Mouse (Mus musculus) myocyte (in vitro differentiated cells): ENCODE results near the gene Tdg. TPM values are rescaled to one million over a fixed set of nuclear protein-coding genes. Genes with fewer than 3 reads are reported as not detected.

Experiments used
- H3K27me3 ChIP-seq: one replicate; pipeline ENCODE4 v1.6.1; 2011; ENCODE audit not compliant: control insufficient read depth, insufficient read depth, insufficient read length
- H3K36me3 ChIP-seq: one replicate; pipeline ENCODE4 v1.6.1; 2011; ENCODE audit not compliant: control insufficient read depth, insufficient read depth
- H3K4me2 ChIP-seq: one replicate; pipeline ENCODE4 v1.6.1; 2011; ENCODE audit warnings: low read depth, control low read depth
- H3K4me3 ChIP-seq: one replicate; pipeline ENCODE4 v1.5.1; 2011; ENCODE audit warnings: mild to moderate bottlenecking, control low read depth, moderate library complexity
- H3K79me2 ChIP-seq: one replicate; pipeline ENCODE4 v1.6.1; 2011; ENCODE audit not compliant: control insufficient read depth, insufficient read depth
- H3ac ChIP-seq: one replicate; pipeline ENCODE4 v1.6.1; 2011; ENCODE audit not compliant: control insufficient read depth, insufficient read length
- CEBPB ChIP-seq: IDR thresholded peaks from 2 replicates; pipeline ENCODE4 v1.6.1; 2011; ENCODE audit warnings: mild to moderate bottlenecking, moderate library complexity; ENCODE audit not compliant: poor library complexity, insufficient read depth, severe bottlenecking
- E2F4 ChIP-seq: IDR thresholded peaks from one replicate; pipeline ENCODE4 v1.6.1; 2011; ENCODE audit warnings: mild to moderate bottlenecking, control low read depth, moderate library complexity; ENCODE audit not compliant: insufficient read depth
- MAX ChIP-seq: IDR thresholded peaks from one replicate; pipeline ENCODE4 v1.6.1; 2011; ENCODE audit warnings: low read depth, mild to moderate bottlenecking, control low read depth
- MYOD1 ChIP-seq, 3 experiments: IDR thresholded peaks; one replicate each; pipeline ENCODE4 v1.6.1; 2011; ENCODE audit warnings: control low read depth in 2 of 3, low read depth in 2 of 3, mild to moderate bottlenecking in 2 of 3, moderate library complexity in 1 of 3; ENCODE audit not compliant: insufficient read length in 2 of 3, control insufficient read depth in 1 of 3
- MYOG ChIP-seq, 3 experiments: IDR thresholded peaks; one replicate each; pipeline ENCODE4 v1.6.1; 2011; ENCODE audit warnings: control low read depth in 2 of 3, low read depth in 2 of 3, mild to moderate bottlenecking in 2 of 3; ENCODE audit not compliant: insufficient read length in 2 of 3, control insufficient read depth in 1 of 3, insufficient read depth in 1 of 3
- POLR2A ChIP-seq: IDR thresholded peaks from one replicate; pipeline ENCODE4 v1.6.1; 2011; ENCODE audit warnings: low read depth, mild to moderate bottlenecking, control low read depth, moderate library complexity; ENCODE audit not compliant: insufficient read length
- POLR2AphosphoS2 ChIP-seq: IDR thresholded peaks from one replicate; pipeline ENCODE4 v1.6.1; 2011; ENCODE audit warnings: low read depth, control low read depth; ENCODE audit not compliant: insufficient read length
- REST ChIP-seq: IDR thresholded peaks from one replicate; pipeline ENCODE4 v1.6.1; 2011; ENCODE audit warnings: mild to moderate bottlenecking, control low read depth, moderate library complexity; ENCODE audit not compliant: insufficient read depth, insufficient read length
- SRF ChIP-seq: IDR thresholded peaks from one replicate; pipeline ENCODE4 v1.6.1; 2011; ENCODE audit warnings: low read depth; ENCODE audit not compliant: control insufficient read depth, insufficient read length
- TCF12 ChIP-seq: IDR thresholded peaks from one replicate; pipeline ENCODE4 v1.6.1; 2011; ENCODE audit warnings: mild to moderate bottlenecking, control low read depth; ENCODE audit not compliant: poor library complexity, insufficient read depth, severe bottlenecking
- TCF3 ChIP-seq: IDR thresholded peaks from one replicate; pipeline ENCODE4 v1.6.1; 2011; ENCODE audit warnings: low read depth, control low read depth; ENCODE audit not compliant: insufficient read length
- USF1 ChIP-seq: IDR thresholded peaks from one replicate; pipeline ENCODE4 v1.6.1; 2011; ENCODE audit warnings: low read depth, mild to moderate bottlenecking, control low read depth, moderate library complexity
- polyA plus RNA-seq: library from polyadenylated mRNA; unstranded; fragments of >200 nt; fragmentation: generic; extraction: Trizol; gene quantifications from one replicate; pipeline ENCODE4 v1.2.1, GENCODE M21; 2012; ENCODE audit warnings: missing spikeins

The Tdg gene
- polyA plus RNA-seq, 1 experiment: 18.2 TPM

DNA sequence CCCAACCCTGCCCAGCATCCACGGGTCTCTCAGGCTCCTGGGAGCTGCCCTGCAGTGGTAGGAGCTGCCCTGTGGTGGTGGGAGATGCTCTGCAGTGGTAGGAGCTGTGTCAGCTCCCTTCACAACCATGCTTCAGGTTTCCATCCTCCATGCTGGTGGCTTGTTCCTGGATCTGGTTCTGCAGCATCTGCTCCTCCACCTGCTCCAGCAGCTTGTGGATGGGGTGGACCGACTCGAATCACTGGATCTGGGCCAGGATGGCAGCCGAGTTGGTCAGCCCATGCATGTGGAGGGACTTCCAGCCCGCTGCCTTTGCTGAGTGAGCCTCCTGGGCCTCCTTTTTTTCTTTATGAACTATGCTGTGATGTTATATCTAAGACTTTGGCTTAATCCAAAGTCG, 47.3 kb downstream of the Tdg start:
- Histone ChIP-seq H3K4me3 (no peak overlapping the region), H3K36me3 (no peaks in the 10 kb centered on the region), H3K79me2 (no peaks in the 10 kb centered on the region), H3K27me3 (no peaks in the 10 kb centered on the region), H3ac (no peak overlapping the region), H3K4me2 (no peak overlapping the region)
- TF ChIP-seq CEBPB (no peak), E2F4 (no peak), SRF (no peak), REST (no peak), TCF3 (no peak), MAX (no peak), MYOG (IDR thresholded peaks at IDR 0.05; ENCODE audit: control insufficient read depth in 1 of 3, insufficient read depth in 1 of 3, insufficient read length in 2 of 3, low read depth in 2 of 3) (no peak), USF1 (no peak), TCF12 (no peak), MYOD1 (IDR thresholded peaks at IDR 0.05; ENCODE audit: control insufficient read depth in 1 of 3, insufficient read length in 2 of 3, low read depth in 2 of 3) (no peak), POLR2AphosphoS2 (no peak), POLR2A (no peak)

DNA sequence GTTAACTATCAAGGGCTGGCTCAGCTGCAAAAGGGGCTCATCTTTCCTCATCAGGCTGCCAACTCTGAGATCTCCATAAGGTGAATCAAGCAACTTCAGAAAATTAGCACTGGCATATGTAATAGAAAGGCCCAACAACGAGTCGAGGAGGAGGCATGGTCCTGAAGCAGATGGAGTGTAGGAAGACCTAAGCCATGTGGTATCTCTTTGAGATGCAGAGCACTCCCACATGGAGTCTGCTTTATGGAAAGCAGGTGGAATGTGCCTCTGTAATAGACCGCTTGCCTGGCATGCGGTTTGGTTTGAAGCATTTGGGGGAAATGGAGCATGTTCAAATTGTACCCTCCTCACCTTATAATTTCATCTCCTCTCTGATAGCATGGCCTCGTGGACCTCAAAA, 51.1 kb downstream of the Tdg start:
- H3K27me3 ChIP-seq: no peaks in the 10 kb centered on the region
- no peak overlapping the region for H3K4me3 ChIP-seq
- no peak for TF ChIP-seq USF1
- no peak for TF ChIP-seq MYOG (IDR thresholded peaks at IDR 0.05; ENCODE audit: control insufficient read depth in 1 of 3, insufficient read depth in 1 of 3, insufficient read length in 2 of 3, low read depth in 2 of 3)
- no peak for TF ChIP-seq POLR2A
- no peak for TF ChIP-seq E2F4
- TF ChIP-seq REST: no peak
- TF ChIP-seq POLR2AphosphoS2: no peak
- no peak for TF ChIP-seq CEBPB
- no peak for TF ChIP-seq TCF12
- TF ChIP-seq TCF3: no peak
- no peak for TF ChIP-seq SRF
- TF ChIP-seq MYOD1 (IDR thresholded peaks at IDR 0.05; ENCODE audit: control insufficient read depth in 1 of 3, insufficient read length in 2 of 3, low read depth in 2 of 3): no peak
- TF ChIP-seq MAX: no peak
- no peak overlapping the region for H3ac ChIP-seq
- H3K36me3 ChIP-seq: no peaks in the 10 kb centered on the region
- no peak overlapping the region for H3K4me2 ChIP-seq
- no peaks in the 10 kb centered on the region for H3K79me2 ChIP-seq

DNA sequence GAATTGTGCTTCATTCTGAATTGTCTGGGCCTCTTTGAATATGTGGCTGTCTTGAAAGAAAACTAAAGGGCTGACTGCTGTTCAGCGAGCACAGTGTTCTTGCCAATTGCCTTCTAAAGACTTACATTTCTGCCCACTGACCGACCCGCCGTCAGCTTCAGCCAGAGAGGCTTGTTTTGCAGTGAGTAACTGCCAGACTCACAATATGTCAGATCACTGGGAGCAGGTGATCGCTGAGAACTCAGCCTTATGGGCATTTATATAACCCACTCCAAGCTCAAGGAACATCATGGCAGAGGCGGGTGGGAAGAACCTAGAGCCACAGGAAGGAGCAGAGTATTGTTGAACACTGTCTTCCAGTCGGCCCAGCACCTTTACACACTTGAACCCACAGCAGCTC, 52.0 kb downstream of the Tdg start:
- Histone ChIP-seq H3ac (no peak overlapping the region), H3K4me3 (no peak overlapping the region)
- TF ChIP-seq TCF12: no peak
- TF ChIP-seq MAX: no peak

DNA sequence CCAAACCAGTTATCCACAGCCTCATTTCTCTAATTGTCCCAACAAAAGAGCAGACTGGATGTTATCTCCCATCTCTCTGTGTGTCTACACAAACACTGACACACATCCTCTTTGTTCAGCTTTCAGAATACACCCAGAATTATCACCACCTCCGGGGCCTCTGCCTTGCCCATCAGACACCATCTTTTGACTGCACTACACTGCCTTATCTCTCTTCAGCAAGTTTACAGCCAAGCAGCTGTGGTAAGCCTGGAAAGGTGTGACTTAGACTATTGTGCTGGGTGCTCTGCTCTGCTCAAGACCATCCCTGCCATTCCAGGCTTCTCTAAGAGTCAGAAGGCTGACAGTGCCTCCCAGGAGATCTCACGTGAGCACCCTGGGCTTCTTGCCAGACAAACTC, 55.8 kb downstream of the Tdg start:
- H3K79me2 ChIP-seq: no peaks in the 10 kb centered on the region
- no peaks in the 10 kb centered on the region for H3K27me3 ChIP-seq
- no peak overlapping the region for H3ac ChIP-seq
- H3K4me2 ChIP-seq: no peak overlapping the region
- no peak for TF ChIP-seq MAX
- no peak for TF ChIP-seq POLR2A
- no peak overlapping the region for H3K4me3 ChIP-seq
- no peaks in the 10 kb centered on the region for H3K36me3 ChIP-seq

More for the DNA sequence above, 52.0 kb downstream of the Tdg start:
- Histone ChIP-seq H3K36me3 (no peaks in the 10 kb centered on the region), H3K79me2 (no peaks in the 10 kb centered on the region), H3K4me2 (no peak overlapping the region), H3K27me3 (no peaks in the 10 kb centered on the region)

DNA sequence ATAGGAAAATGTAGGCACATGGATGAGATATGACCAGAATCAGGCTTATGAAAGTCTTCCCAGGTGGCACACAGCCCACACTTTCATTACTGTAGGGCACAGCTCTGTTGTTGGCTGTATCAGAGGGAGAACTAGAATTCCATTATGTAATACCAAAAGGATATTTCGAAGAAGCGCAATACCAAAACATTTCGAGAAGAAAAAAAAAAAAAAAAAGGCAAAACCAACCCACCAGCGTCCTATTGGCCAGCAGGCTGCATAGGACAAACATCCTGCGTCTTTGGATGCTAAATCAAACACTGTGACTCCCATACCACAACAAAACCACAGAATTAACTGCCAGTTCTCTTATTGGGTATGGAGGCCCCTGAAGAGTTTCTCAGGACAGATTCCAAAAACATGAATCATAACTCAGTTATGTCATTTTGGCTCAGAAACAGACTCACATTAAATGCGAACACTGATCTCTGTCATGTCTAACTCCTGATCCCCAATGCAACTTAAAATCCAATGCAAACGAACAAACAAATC, 60.1 kb downstream of the Tdg start:
- Histone ChIP-seq H3K4me3 (peak overlapping the region; percentile 2), H3K4me2 (peak overlapping the region; percentile 98), H3K27me3 (no peaks in the 10 kb centered on the region), H3K36me3 (no peaks in the 10 kb centered on the region), H3K79me2 (no peaks in the 10 kb centered on the region), H3ac (no peak overlapping the region)
- TF ChIP-seq MYOG (IDR thresholded peaks at IDR 0.05; ENCODE audit: control insufficient read depth in 1 of 3, insufficient read depth in 1 of 3, insufficient read length in 2 of 3, low read depth in 2 of 3): no peak
- no peak for TF ChIP-seq CEBPB
- no peak for TF ChIP-seq POLR2AphosphoS2
- TF ChIP-seq E2F4: no peak

DNA sequence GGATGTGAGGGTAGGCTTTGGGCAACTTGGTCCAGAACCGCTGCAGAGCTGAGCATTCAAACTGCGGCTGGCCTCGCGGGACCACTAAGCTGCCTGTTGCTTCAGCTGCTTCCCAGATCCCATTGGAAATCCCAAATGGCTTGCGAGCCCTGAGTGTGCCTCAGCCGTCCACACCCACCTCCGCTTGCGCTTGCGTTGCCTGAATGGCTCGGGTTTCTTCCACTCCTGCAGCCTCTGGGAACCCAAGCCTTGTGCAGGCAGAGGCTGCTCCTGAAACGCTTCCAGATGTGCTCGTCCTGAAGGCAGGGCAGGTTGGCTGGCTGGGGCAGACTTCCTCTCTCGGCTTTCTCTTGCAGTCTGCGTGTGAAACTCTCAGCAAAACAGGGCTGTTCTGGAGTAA, 60.9 kb downstream of the Tdg start, which contains the start of gene Glt8d2:
Gene Glt8d2, minus strand, starts transcription at position 157 of the 400 bp plus-strand sequence.
- Histone ChIP-seq H3K4me2 (peak within 1 kb of the TSS; percentile 98), H3ac (no peak within 1 kb of the TSS), H3K79me2 (no peaks in the 10 kb centered on the region), H3K27me3 (no peaks in the 10 kb centered on the region), H3K4me3 (peak within 1 kb of the TSS; percentile 2), H3K36me3 (no peaks in the 10 kb centered on the region)
- TF ChIP-seq MYOG (IDR thresholded peaks at IDR 0.05; ENCODE audit: control insufficient read depth in 1 of 3, insufficient read depth in 1 of 3, insufficient read length in 2 of 3, low read depth in 2 of 3): peak; percentile 23 to 83 (median 54)
- TF ChIP-seq POLR2AphosphoS2: no peak
- TF ChIP-seq USF1: no peak
- no peak for TF ChIP-seq SRF
- no peak for TF ChIP-seq REST
- no peak for TF ChIP-seq CEBPB
- TF ChIP-seq E2F4: no peak
- TF ChIP-seq TCF12: no peak
- no peak for TF ChIP-seq TCF3
- TF ChIP-seq POLR2A: peak; percentile 55
- peak in 2 of 3 experiments; percentile 90 to 95 for TF ChIP-seq MYOD1 (IDR thresholded peaks at IDR 0.05; ENCODE audit: control insufficient read depth in 1 of 3, insufficient read length in 2 of 3, low read depth in 2 of 3)
- TF ChIP-seq MAX: no peak
